Mouse (Mus musculus) G1E (cell line): Measurements from ENCODE around the gene Olfr552.

ENCODE experiments used
- CTCF ChIP-seq: IDR thresholded peaks from 2 replicates; pipeline ENCODE4 v1.5.1; 2012; ENCODE audit warnings: low read depth, low read length, inconsistent platforms, mixed read lengths
- POLR2AphosphoS5 ChIP-seq: IDR thresholded peaks from 2 replicates; pipeline ENCODE4 v1.6.1; 2012; ENCODE audit warnings: low read depth, low read length, inconsistent platforms; ENCODE audit not compliant: insufficient replicate concordance

GRCm38 (mm10) chr7:102575998-102576397 lies 21.6 kb upstream of the Olfr552 start:
- TF ChIP-seq CTCF = no peak
- no peak for TF ChIP-seq POLR2AphosphoS5
